Mouse (Mus musculus) left cerebral cortex, adult 9 months (tissue): ENCODE data around the gene Nol11.
"Not testable (repeated sequence)": the region's sequence is repeated elsewhere in the genome, so short reads cannot be mapped to it uniquely, and the experiment has no call there.

ENCODE experiments used
- DNase-seq, 2 experiments: peaks; one replicate each; pipeline ENCODE4 v3.0.0; 2022; ENCODE audit warnings: low spot score in 2 of 2

Nol11 gene

DNA sequence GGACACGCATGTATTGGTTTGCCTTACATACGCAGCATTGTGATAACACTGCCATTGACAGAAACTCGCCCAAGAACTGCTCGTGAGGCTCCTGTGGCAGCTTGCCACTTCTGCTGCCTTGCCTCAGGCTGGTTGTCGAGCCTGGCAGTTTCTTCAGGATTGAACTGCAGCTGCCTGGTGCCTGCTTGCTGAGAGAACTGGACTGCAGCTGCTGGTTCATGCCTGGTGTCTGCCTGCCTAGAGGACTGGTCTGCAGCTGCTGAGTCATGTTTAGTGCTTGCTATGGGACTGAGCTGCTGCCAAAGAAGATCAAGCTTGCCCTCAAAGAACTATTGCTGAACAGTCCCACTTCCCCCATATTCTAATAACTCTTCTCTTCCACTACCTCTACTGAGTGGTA lies 33.9 kb downstream of the Nol11 start:
- no peak for DNase-seq

- no peak for DNase-seq
These were observed 34.8 kb downstream of the Nol11 start for GRCm38 (mm10) chr11:107154431-107154830.

- DNase-seq = no peak
These were observed 35.5 kb downstream of the Nol11 start for GRCm38 (mm10) chr11:107153645-107154044.

GRCm38 (mm10) chr11:107151809-107152208 lies 37.4 kb downstream of the Nol11 start:
- DNase-seq = no peak

- DNase-seq = not testable (repeated sequence)
These were observed 45.2 kb downstream of the Nol11 start for GRCm38 (mm10) chr11:107143956-107144355.

DNA sequence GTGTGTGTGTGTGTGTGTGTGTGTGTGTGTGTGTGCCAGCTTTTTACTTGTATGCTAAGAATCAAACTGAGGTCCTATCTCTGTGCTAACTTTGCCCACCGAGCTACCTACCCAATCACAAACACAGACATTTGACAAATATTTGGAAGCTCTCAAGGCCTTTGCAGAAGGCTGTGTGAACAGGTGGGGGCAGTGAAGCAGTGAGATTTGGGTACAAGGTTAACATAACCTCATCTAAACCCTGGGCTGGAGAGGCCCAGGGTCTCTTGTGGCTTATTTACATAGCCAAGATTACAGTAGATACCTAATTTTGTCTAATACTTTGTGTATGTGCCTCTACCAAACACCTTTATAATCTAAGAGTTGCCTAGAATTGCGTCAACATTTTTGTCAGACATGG lies 46.8 kb downstream of the Nol11 start:
- no peak for DNase-seq

GRCm38 (mm10) chr11:107140756-107141155 lies 48.4 kb downstream of the Nol11 start:
- no peak for DNase-seq

DNA sequence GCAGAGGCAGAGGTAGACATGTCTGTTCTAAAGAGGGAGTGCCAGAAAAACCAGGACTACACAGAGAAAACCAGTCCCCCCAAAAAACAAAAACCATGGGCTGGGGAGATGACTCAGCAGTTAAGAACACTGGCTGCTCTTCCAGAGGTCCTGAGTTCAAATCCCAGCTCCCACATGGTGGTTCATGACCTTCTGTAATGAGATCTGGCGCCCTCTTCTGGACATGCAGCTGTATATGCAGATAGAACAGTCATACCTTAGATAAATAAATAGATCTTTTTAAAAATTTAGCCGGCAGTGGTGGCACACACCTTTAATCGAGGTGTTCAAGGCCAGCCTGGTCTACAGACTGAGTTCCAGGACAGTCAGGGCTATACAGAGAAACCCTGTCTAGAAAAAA lies 50.5 kb downstream of the Nol11 start:
- no peak for DNase-seq

DNA sequence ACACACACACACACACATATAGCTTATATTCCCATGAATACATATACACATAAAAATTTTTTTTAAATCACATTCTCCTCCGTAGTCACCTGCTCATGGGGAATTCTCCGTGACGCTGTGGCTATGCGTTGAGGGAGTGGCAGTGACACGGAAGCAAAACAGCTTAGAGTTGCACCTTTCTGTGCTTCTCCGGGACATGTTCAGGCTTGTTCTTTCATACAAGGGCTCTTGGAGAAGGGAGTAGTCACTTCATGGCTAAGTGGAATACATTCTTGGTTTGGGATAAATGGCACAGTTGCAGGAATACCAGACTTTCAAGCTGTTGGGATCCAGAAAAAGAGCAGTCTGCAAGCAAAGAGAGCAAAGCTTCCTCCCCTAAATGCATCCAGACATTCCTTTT lies 51.6 kb downstream of the Nol11 start:
- no peak for DNase-seq

GRCm38 (mm10) chr11:107136458-107136857 lies 52.7 kb downstream of the Nol11 start:
- DNase-seq = not testable (repeated sequence)

- no peak for DNase-seq
These were observed 53.4 kb downstream of the Nol11 start for GRCm38 (mm10) chr11:107135741-107136140.

DNA sequence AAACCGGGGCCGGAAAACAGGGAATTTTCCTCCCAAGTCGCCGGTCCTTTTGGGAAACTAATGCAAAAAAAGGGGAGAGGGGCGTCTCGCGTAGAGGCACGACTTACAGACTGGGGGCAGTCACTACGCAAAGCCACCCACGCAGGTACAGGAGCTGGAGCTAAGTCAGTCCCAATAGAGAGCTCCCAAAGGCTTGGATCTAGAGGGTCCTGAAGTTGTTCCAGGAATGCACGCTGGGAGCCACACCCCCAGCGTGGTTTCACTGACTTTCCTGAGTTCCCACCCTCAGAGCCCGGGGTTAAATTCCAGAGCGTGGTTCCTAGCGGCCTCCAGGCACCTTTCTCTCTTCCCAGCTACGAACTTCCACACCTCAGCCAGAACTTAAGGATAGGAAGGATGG lies 56.8 kb downstream of the Nol11 start:
- DNase-seq = no peak

DNA sequence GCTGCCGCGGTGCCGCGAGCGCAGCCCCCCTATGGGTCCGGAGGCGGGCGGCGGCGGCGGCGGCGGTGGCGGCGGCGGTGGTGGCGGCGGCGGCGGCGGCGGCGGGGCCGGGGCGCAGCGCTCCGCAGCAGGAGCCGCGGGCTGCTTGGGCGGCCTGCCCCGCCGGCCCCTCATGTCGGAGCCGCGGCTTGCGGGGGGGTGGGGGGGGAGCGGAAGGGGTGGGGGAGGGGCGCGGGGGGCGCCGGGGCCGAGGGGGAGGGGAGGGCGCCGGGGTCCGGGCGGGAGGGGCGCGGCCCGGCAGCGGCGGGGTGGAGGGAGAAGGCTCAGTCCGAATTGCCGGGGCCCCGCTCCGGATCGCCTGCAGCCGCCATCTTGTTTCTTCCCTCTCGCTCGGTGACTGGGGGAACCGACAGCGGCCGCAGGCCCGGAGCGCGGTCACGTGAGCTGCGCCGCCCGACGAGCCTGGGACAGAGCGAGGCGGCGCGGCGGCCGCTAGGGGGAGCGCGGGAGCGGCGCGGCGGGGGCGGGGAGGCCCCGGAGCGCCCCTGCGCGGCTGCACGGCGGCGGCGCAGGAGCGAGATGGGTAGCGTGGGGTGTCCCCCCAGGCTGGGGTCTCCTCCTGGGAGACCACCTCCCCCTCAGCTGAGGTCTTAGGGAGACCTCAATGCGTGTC lies 57.3 kb downstream of the Nol11 start, which contains the start of gene Bptf:
Bptf (minus strand) TSS at position 379 of the 673 bp plus-strand sequence.
- DNase-seq = peak; percentile 47 to 83

- peak; percentile 18 to 51 for DNase-seq
These were observed 58.1 kb downstream of the Nol11 start for GRCm38 (mm10) chr11:107130879-107131748.

GRCm38 (mm10) chr11:107130221-107130788 lies 58.9 kb downstream of the Nol11 start:
- no peak for DNase-seq

DNA sequence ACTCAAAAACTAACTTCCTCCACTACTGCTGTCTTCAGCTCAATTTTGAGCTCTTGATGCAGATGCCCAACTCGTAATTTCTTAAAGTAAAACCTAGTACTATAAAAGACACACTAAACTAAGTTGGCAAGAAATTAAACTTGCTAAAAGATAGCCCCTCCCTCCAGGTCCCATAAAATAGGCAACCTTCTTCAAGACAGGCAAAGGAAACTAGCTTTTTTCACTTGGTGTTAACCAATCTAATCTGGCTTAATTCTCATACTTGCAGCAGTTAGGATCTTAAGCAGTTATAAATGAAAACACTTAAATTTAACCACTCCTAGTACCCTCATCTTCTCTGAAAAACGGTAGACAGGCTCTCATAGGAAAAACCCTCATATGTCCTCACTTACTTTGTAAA lies 59.5 kb downstream of the Nol11 start:
- no peak for DNase-seq

- not testable (repeated sequence) for DNase-seq
These were observed 62.5 kb downstream of the Nol11 start for GRCm38 (mm10) chr11:107126716-107127115.

DNA sequence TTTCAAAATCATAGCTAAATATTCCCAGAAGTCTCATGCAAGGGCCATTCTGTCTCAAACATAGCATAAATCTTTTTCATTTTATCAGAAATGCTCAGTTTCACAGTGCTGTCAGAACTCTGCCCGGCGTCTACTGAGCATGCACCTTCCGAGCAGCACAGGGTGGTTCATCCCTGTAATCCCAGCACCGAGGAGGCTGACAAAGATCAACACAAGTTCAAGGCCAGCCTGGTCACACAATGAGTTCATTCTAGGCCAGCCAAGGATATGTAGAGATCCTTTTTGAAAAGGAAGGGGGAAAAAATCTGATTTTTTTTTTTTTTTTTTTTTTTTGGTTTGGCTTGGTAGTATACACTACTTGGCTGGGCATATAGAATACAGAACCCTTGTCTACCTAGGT lies 64.2 kb downstream of the Nol11 start:
- no peak for DNase-seq

DNA sequence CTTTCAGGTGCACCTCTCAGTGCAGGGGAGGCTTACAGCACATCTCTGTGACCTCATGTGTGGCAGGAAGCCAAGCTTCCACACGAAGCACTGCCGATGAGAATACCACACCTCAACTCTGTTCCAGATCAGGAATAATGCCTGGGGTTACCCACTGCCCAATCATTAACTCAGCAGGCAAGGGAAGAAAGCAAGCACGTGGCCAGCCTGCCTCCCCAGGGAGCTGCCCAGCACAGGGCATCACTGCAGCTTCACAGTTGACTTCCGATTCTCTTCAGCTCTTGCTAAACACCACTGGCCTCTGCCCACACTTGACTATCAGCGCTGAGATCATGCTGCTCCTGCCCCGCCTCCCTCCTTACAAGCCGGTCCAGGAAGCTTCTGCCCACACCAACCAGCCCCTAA lies 64.9 kb downstream of the Nol11 start:
- DNase-seq = peak in 1 of 2 experiments; percentile 47

DNA sequence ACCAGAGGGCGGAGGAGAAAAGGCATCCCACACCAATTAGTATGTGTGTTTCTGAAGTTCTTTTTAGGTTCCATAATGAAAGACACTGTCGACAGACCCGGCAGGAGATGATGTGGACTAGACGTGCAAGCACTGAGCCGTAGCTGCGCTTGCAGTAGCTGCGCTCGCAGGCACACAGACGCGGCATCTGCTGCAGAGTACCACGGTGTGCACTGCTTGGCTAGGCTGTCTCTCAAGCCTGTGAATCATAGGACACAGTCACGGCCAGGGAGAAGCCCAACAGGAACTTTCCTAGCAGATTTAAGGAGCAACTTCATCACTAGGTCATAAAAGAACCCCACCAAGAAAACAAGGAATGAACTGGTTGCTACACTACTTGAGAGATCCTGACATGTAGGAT lies 71.4 kb downstream of the Nol11 start:
- DNase-seq = no peak
